Mouse (Mus musculus): ENCODE results near the gene Rpl10. TPM values are rescaled to one million over a fixed set of nuclear protein-coding genes. Genes with fewer than 3 reads are reported as not detected.

Gene Rpl10
- total and polyA plus RNA-seq, 3 experiments, result 459 to 3,697 (median 3,137) TPM

DNA sequence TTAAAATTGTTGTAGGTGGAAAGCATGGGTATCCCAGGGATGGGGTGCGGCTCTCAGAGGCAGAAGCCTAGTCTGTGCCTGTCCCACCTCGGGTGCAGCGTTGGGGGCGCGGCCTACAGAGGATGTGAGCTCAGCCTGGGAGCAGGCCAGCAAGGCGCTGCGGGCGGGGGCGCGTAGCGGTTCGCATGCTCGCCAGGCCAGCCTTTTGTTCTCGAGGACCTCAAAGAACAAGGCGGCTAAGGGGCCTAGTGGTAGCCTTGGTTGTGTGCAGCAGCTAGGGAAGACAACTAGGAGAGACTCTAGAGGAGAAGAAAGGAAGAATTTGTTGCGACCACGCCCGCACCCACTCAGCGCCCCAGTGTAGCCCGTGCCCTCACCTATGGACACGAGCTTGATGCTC, 24.9 kb upstream of the Rpl10 start:
- DNase-seq (ENCODE audit: extremely low read depth), result peak; percentile 58
- Histone ChIP-seq H3K4me3 (replicated peaks in 1 of 3; ENCODE audit: low read depth in 2 of 3, low read length in 2 of 3, poor library complexity in 1 of 3) (peak overlapping the region; percentile 58 to 88 (median 61)), H3K27ac (ENCODE audit: insufficient read depth, low read depth) (peak overlapping the region; percentile 38), H3K79me2 (replicated peaks; ENCODE audit: control insufficient read depth, extremely low read depth, insufficient read depth, poor library complexity, severe bottlenecking) (peaks cover 13% of the 10 kb centered on the region; the same call in 1 of the 2 replicates), H3K4me1 (ENCODE audit: control insufficient read depth in 1 of 2, insufficient read depth in 2 of 2) (peaks cover 4 to 24% of the 10 kb centered on the region in 2 experiments; a peak in 3 of 4 replicates), H3K27me3 (replicated peaks) (no peaks in the 10 kb centered on the region), H3K4me2 (ENCODE audit: insufficient read depth, low read depth, poor library complexity, severe bottlenecking) (peak overlapping the region; percentile 87), H3K9me3 (replicated peaks; ENCODE audit: low read length) (no peaks in the 10 kb centered on the region), H3K36me3 (replicated peaks in 1 of 2; ENCODE audit: control insufficient read depth in 1 of 2, insufficient read depth in 1 of 2, low read length in 1 of 2) (peaks cover 21 to 25% of the 10 kb centered on the region in 2 experiments), H3K9ac (ENCODE audit: insufficient read depth, low read depth) (peak overlapping the region; percentile 80)
- TF ChIP-seq MXI1 (IDR thresholded peaks at IDR 0.05; ENCODE audit: low read depth, low read length) (peak; percentile 43; the same call in 1 of the 2 replicates), ZNF384 (IDR thresholded peaks at IDR 0.05; ENCODE audit: low read depth, low read length) (no peak), SIN3A (IDR thresholded peaks at IDR 0.05; ENCODE audit: low read length) (no peak; the same call in 1 of the 2 replicates), BHLHE40 (IDR thresholded peaks at IDR 0.05; ENCODE audit: low read depth, low read length) (no peak), HCFC1 (IDR thresholded peaks at IDR 0.05; ENCODE audit: low read depth, low read length) (peak; percentile 21; the same call in 1 of the 2 replicates), TCF12 (IDR thresholded peaks at IDR 0.05; ENCODE audit: low read depth, low read length) (no peak), IRF4 (IDR thresholded peaks at IDR 0.05; ENCODE audit: low read depth, low read length) (0 out of 2 replicates have a peak, but pooled peaks have one; percentile 8)
- in situ Hi-C loops (cut with MboI; ENCODE audit: low pct_ligation_motif_present, low pct_unique_long_range_greater_than_20kb, low sequenced_read_pairs) (loop anchor here (5.0 to 10.0 kb wide), 2 partner anchors 121 to 167 kb away; partner anchors contain the start of gene Opn1mw), dilution Hi-C loops (cut with MboI; ENCODE audit: extremely low pct_ligation_motif_present, extremely low pct_unique_long_range_greater_than_20kb, low sequenced_read_pairs) (no loop called here)

GRCm38 (mm10) chrX:74246213-74246681, 24.4 kb upstream of the Rpl10 start:
- Histone ChIP-seq H3K27ac (ENCODE audit: insufficient read depth, low read depth) (peak overlapping the region; percentile 38), H3K36me3 (replicated peaks in 1 of 2; ENCODE audit: control insufficient read depth in 1 of 2, insufficient read depth in 1 of 2, low read length in 1 of 2) (peaks cover 16 to 19% of the 10 kb centered on the region in 2 experiments), H3K4me1 (ENCODE audit: control insufficient read depth in 1 of 2, insufficient read depth in 2 of 2) (peaks cover 4 to 24% of the 10 kb centered on the region in 2 experiments; a peak in 3 of 4 replicates), H3K4me2 (ENCODE audit: insufficient read depth, low read depth, poor library complexity, severe bottlenecking) (peak overlapping the region; percentile 87; the same call in 1 of the 2 replicates), H3K27me3 (replicated peaks) (no peaks in the 10 kb centered on the region), H3K9ac (ENCODE audit: insufficient read depth, low read depth) (peak overlapping the region; percentile 80), H3K79me2 (replicated peaks; ENCODE audit: control insufficient read depth, extremely low read depth, insufficient read depth, poor library complexity, severe bottlenecking) (peaks cover 13% of the 10 kb centered on the region; the same call in 1 of the 2 replicates), H3K9me3 (replicated peaks; ENCODE audit: low read length) (no peaks in the 10 kb centered on the region), H3K4me3 (replicated peaks in 1 of 3; ENCODE audit: low read depth in 2 of 3, low read length in 2 of 3, poor library complexity in 1 of 3) (peak overlapping the region; percentile 58 to 88 (median 61))
- peak; percentile 25; the same call in 1 of the 2 replicates for TF ChIP-seq ELF1 (IDR thresholded peaks at IDR 0.05; ENCODE audit: low read depth, low read length)
- TF ChIP-seq BHLHE40 (IDR thresholded peaks at IDR 0.05; ENCODE audit: low read depth, low read length), result no peak
- no peak for TF ChIP-seq MYC (IDR thresholded peaks at IDR 0.05; ENCODE audit: low read depth, low read length)
- peak; percentile 47; the same call in 1 of the 2 replicates for TF ChIP-seq ZMIZ1 (IDR thresholded peaks at IDR 0.05; ENCODE audit: low read depth, low read length)
- TF ChIP-seq USF2 (conservative IDR thresholded peaks at IDR 0.05; ENCODE audit: low read depth, low read length), result no peak
- no peak for TF ChIP-seq NRF1 (IDR thresholded peaks at IDR 0.05; ENCODE audit: low read depth, low read length)
- TF ChIP-seq TBP (conservative IDR thresholded peaks at IDR 0.05; ENCODE audit: low read depth, low read length), result peak; percentile 82
- no peak for TF ChIP-seq GABPA (IDR thresholded peaks at IDR 0.05; ENCODE audit: insufficient replicate concordance, low read depth, low read length)
- no peak for TF ChIP-seq ZNF384 (IDR thresholded peaks at IDR 0.05; ENCODE audit: low read depth, low read length)
- TF ChIP-seq EP300 (IDR thresholded peaks at IDR 0.05; ENCODE audit: low read length), result no peak
- peak; percentile 92 for TF ChIP-seq POLR2A (IDR thresholded peaks at IDR 0.05; ENCODE audit: low read depth, low read length)
- no peak for TF ChIP-seq RAD21 (IDR thresholded peaks at IDR 0.05; ENCODE audit: low read depth, low read length)
- no peak for TF ChIP-seq CHD2 (IDR thresholded peaks at IDR 0.05; ENCODE audit: low read length)
- no peak for TF ChIP-seq USF1 (IDR thresholded peaks at IDR 0.05; ENCODE audit: low read depth, low read length)
- peak; percentile 70; the same call in 1 of the 2 replicates for TF ChIP-seq TCF12 (IDR thresholded peaks at IDR 0.05; ENCODE audit: low read depth, low read length)
- no peak for TF ChIP-seq KAT2A (IDR thresholded peaks at IDR 0.05; ENCODE audit: insufficient replicate concordance, low read length)
- peak; percentile 82 for TF ChIP-seq SIN3A (IDR thresholded peaks at IDR 0.05; ENCODE audit: low read length)
- no peak for TF ChIP-seq JUN (IDR thresholded peaks at IDR 0.05; ENCODE audit: insufficient read depth, low read depth, low read length)
- no peak for TF ChIP-seq RCOR1 (conservative IDR thresholded peaks at IDR 0.05; ENCODE audit: low read depth, low read length)
- TF ChIP-seq ZC3H11A (IDR thresholded peaks at IDR 0.05; ENCODE audit: low read depth, low read length), result no peak
- peak; percentile 67 for TF ChIP-seq NELFE (IDR thresholded peaks at IDR 0.05; ENCODE audit: low read depth, low read length)
- no peak for TF ChIP-seq PAX5 (IDR thresholded peaks at IDR 0.05; ENCODE audit: low read length)
- TF ChIP-seq MAX (IDR thresholded peaks at IDR 0.05; ENCODE audit: low read length), result no peak; the same call in 1 of the 2 replicates
- no peak for TF ChIP-seq JUND (conservative IDR thresholded peaks at IDR 0.05; ENCODE audit: low read depth, low read length)
- TF ChIP-seq MXI1 (IDR thresholded peaks at IDR 0.05; ENCODE audit: low read depth, low read length), result 0 out of 2 replicates have a peak, but pooled peaks have one; percentile 12
- in situ Hi-C loops (cut with MboI; ENCODE audit: low pct_ligation_motif_present, low pct_unique_long_range_greater_than_20kb, low sequenced_read_pairs) (loop anchor here (5.0 to 10.0 kb wide), 2 partner anchors 121 to 166 kb away; partner anchors contain the start of gene Opn1mw), dilution Hi-C loops (cut with MboI; ENCODE audit: extremely low pct_ligation_motif_present, extremely low pct_unique_long_range_greater_than_20kb, low sequenced_read_pairs) (no loop called here)
- DNase-seq (ENCODE audit: extremely low read depth), result peak; percentile 88

Measured in CH12.LX (cell line).